Mouse (Mus musculus): Measurements from ENCODE around the gene Ddx60.

DNA sequence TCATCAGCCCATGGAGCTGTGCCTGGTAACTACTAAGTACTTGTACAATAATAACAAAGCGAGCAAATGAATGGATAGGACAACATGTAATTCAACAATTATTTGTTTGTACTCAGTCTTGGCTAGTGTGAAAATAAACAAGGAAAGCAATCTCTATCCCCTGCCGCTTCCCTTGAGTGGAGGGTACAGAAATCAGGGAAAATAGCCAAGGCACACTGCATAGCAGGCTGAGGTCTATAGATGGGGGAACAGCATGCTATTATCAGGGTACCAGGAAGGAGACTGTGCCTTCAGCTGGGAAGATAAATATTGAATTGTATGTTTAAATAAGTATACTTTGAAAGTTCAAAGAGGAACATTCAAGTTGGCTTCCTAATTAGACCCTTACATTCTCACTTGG, 153.9 kb downstream of the Ddx60 start:
- TF ChIP-seq CTCF (IDR thresholded peaks at IDR 0.05; ENCODE audit: low read depth, low read length) (no peak), POLR2A (IDR thresholded peaks at IDR 0.05; ENCODE audit: borderline replicate concordance, low read depth, low read length) (no peak)
